Mouse (Mus musculus): ENCODE data around the gene Snx15. TPM values are rescaled to one million over a fixed set of nuclear protein-coding genes. Genes with fewer than 3 reads are reported as not detected.
A peak's percentile ranks its signal among the peaks of the same experiment; 100 is the strongest.

The Snx15 gene
- total and polyA plus RNA-seq, 3 experiments: 15.3 to 15.7 (median 15.6) TPM

GRCm38 (mm10) chr19:6076564-6077393 is 51.3 kb downstream of the Snx15 start, which contains the start of gene Vps51:
Vps51 (minus strand) TSS chr19:6077231.
- peaks cover 34 to 58% of the 10 kb centered on the region in 2 experiments for H3K36me3 ChIP-seq (replicated peaks in 1 of 2; ENCODE audit: control insufficient read depth in 1 of 2, insufficient read depth in 1 of 2, low read length in 1 of 2)

GRCm38 (mm10) chr19:6073889-6074288 is 54.2 kb downstream of the Snx15 start:
- H3K36me3 ChIP-seq (replicated peaks in 1 of 2; ENCODE audit: control insufficient read depth in 1 of 2, insufficient read depth in 1 of 2, low read length in 1 of 2): peaks cover 43 to 64% of the 10 kb centered on the region in 2 experiments
- H3K27me3 ChIP-seq (replicated peaks): no peaks in the 10 kb centered on the region
- no peak for DNase-seq (ENCODE audit: extremely low read depth)
- no peak overlapping the region for H3K27ac ChIP-seq (ENCODE audit: insufficient read depth, low read depth)
- peaks cover 20% of the 10 kb centered on the region for H3K79me2 ChIP-seq (replicated peaks; ENCODE audit: control insufficient read depth, extremely low read depth, insufficient read depth, poor library complexity, severe bottlenecking)
- in situ Hi-C loops (cut with MboI; ENCODE audit: low pct_ligation_motif_present, low pct_unique_long_range_greater_than_20kb, low sequenced_read_pairs): no loop called here
- dilution Hi-C loops (cut with MboI; ENCODE audit: extremely low pct_ligation_motif_present, extremely low pct_unique_long_range_greater_than_20kb, low sequenced_read_pairs): no loop called here
- H3K4me2 ChIP-seq (ENCODE audit: insufficient read depth, low read depth, poor library complexity, severe bottlenecking): no peak overlapping the region
- no peak overlapping the region for H3K4me3 ChIP-seq (replicated peaks in 1 of 3; ENCODE audit: low read depth in 2 of 3, low read length in 2 of 3, poor library complexity in 1 of 3)
- peaks cover 3 to 26% of the 10 kb centered on the region in 2 experiments for H3K4me1 ChIP-seq (ENCODE audit: control insufficient read depth in 1 of 2, insufficient read depth in 2 of 2)
- TF ChIP-seq RAD21 (IDR thresholded peaks at IDR 0.05; ENCODE audit: low read depth, low read length) (no peak), UBTF (IDR thresholded peaks at IDR 0.05; ENCODE audit: low read depth, low read length) (no peak), MAX (IDR thresholded peaks at IDR 0.05; ENCODE audit: low read length) (no peak)
- no peak overlapping the region for H3K9ac ChIP-seq (ENCODE audit: insufficient read depth, low read depth)
- H3K9me3 ChIP-seq (replicated peaks; ENCODE audit: low read length): no peaks in the 10 kb centered on the region

More at GRCm38 (mm10) chr19:6076564-6077393, 51.3 kb downstream of the Snx15 start, which contains the start of gene Vps51:
- Histone ChIP-seq H3K4me1 (ENCODE audit: control insufficient read depth in 1 of 2, insufficient read depth in 2 of 2) (peaks cover 3 to 26% of the 10 kb centered on the region in 2 experiments), H3K27me3 (replicated peaks) (no peaks in the 10 kb centered on the region), H3K27ac (ENCODE audit: insufficient read depth, low read depth) (peak within 1 kb of the TSS; percentile 65; the same call in 1 of the 2 replicates), H3K9me3 (replicated peaks; ENCODE audit: low read length) (no peaks in the 10 kb centered on the region), H3K4me3 (replicated peaks in 1 of 3; ENCODE audit: low read depth in 2 of 3, low read length in 2 of 3, poor library complexity in 1 of 3) (peak within 1 kb of the TSS; percentile 80 to 97 (median 97)), H3K4me2 (ENCODE audit: insufficient read depth, low read depth, poor library complexity, severe bottlenecking) (peak within 1 kb of the TSS; percentile 92), H3K9ac (ENCODE audit: insufficient read depth, low read depth) (peak within 1 kb of the TSS; percentile 90), H3K79me2 (replicated peaks; ENCODE audit: control insufficient read depth, extremely low read depth, insufficient read depth, poor library complexity, severe bottlenecking) (peaks cover 20% of the 10 kb centered on the region)
- in situ Hi-C loops (cut with MboI; ENCODE audit: low pct_ligation_motif_present, low pct_unique_long_range_greater_than_20kb, low sequenced_read_pairs) (no loop called here), dilution Hi-C loops (cut with MboI; ENCODE audit: extremely low pct_ligation_motif_present, extremely low pct_unique_long_range_greater_than_20kb, low sequenced_read_pairs) (no loop called here)
- peak; percentile 93 for DNase-seq (ENCODE audit: extremely low read depth)
- no peak for TF ChIP-seq USF1 (IDR thresholded peaks at IDR 0.05; ENCODE audit: low read depth, low read length)
- TF ChIP-seq MXI1 (IDR thresholded peaks at IDR 0.05; ENCODE audit: low read depth, low read length): peak; percentile 78; the same call in 1 of the 2 replicates
- TF ChIP-seq ZKSCAN1 (IDR thresholded peaks at IDR 0.05; ENCODE audit: borderline replicate concordance, low read depth, low read length): no peak
- TF ChIP-seq USF2 (conservative IDR thresholded peaks at IDR 0.05; ENCODE audit: low read depth, low read length): no peak
- TF ChIP-seq SMC3 (IDR thresholded peaks at IDR 0.05; ENCODE audit: low read depth, low read length): no peak
- TF ChIP-seq MAX (IDR thresholded peaks at IDR 0.05; ENCODE audit: low read length): peak; percentile 88
- TF ChIP-seq EP300 (IDR thresholded peaks at IDR 0.05; ENCODE audit: low read length): no peak
- TF ChIP-seq POLR2AphosphoS2 (IDR thresholded peaks at IDR 0.05; ENCODE audit: low read depth, low read length): peak; percentile 61; the same call in 1 of the 2 replicates
- TF ChIP-seq MYC (IDR thresholded peaks at IDR 0.05; ENCODE audit: low read depth, low read length): peak; percentile 83; the same call in 1 of the 2 replicates
- TF ChIP-seq SIN3A (IDR thresholded peaks at IDR 0.05; ENCODE audit: low read length): peak; percentile 99
- peak; percentile 78 for TF ChIP-seq IRF4 (IDR thresholded peaks at IDR 0.05; ENCODE audit: low read depth, low read length)
- peak; percentile 41; the same call in 1 of the 2 replicates for TF ChIP-seq JUND (conservative IDR thresholded peaks at IDR 0.05; ENCODE audit: low read depth, low read length)
- 0 out of 2 replicates have a peak, but pooled peaks have one; percentile 31 for TF ChIP-seq ZMIZ1 (IDR thresholded peaks at IDR 0.05; ENCODE audit: low read depth, low read length)
- TF ChIP-seq NELFE (IDR thresholded peaks at IDR 0.05; ENCODE audit: low read depth, low read length): peak; percentile 75
- TF ChIP-seq ZC3H11A (IDR thresholded peaks at IDR 0.05; ENCODE audit: low read depth, low read length): no peak
- 0 out of 2 replicates have a peak, but pooled peaks have one; percentile 32 for TF ChIP-seq BHLHE40 (IDR thresholded peaks at IDR 0.05; ENCODE audit: low read depth, low read length)
- no peak for TF ChIP-seq ETS1 (conservative IDR thresholded peaks at IDR 0.05; ENCODE audit: low read depth, low read length)
- TF ChIP-seq JUN (IDR thresholded peaks at IDR 0.05; ENCODE audit: insufficient read depth, low read depth, low read length): no peak
- TF ChIP-seq CHD1 (IDR thresholded peaks at IDR 0.05; ENCODE audit: low read depth, low read length): 0 out of 2 replicates have a peak, but pooled peaks have one; percentile 28
- peak; percentile 87 for TF ChIP-seq TBP (conservative IDR thresholded peaks at IDR 0.05; ENCODE audit: low read depth, low read length)
- TF ChIP-seq PAX5 (IDR thresholded peaks at IDR 0.05; ENCODE audit: low read length): no peak
- TF ChIP-seq CTCF (conservative IDR thresholded peaks at IDR 0.05 in 1 of 2, IDR thresholded peaks at IDR 0.05 in 1 of 2; ENCODE audit: low read depth in 2 of 2, low read length in 2 of 2): no peak
- peak; percentile 86 for TF ChIP-seq TCF12 (IDR thresholded peaks at IDR 0.05; ENCODE audit: low read depth, low read length)
- no peak for TF ChIP-seq E2F4 (IDR thresholded peaks at IDR 0.05; ENCODE audit: insufficient replicate concordance, low read depth, low read length)
- TF ChIP-seq HCFC1 (IDR thresholded peaks at IDR 0.05; ENCODE audit: low read depth, low read length): peak; percentile 92
- 0 out of 2 replicates have a peak, but pooled peaks have one; percentile 40 for TF ChIP-seq RCOR1 (conservative IDR thresholded peaks at IDR 0.05; ENCODE audit: low read depth, low read length)
- TF ChIP-seq NRF1 (IDR thresholded peaks at IDR 0.05; ENCODE audit: low read depth, low read length): peak; percentile 55
- peak; percentile 89 for TF ChIP-seq ELF1 (IDR thresholded peaks at IDR 0.05; ENCODE audit: low read depth, low read length)
- TF ChIP-seq CHD2 (IDR thresholded peaks at IDR 0.05; ENCODE audit: low read length): peak; percentile 85; the same call in 1 of the 2 replicates
- no peak; the same call in none of the 2 replicates for TF ChIP-seq MAZ (IDR thresholded peaks at IDR 0.05; ENCODE audit: low read depth, low read length)
- TF ChIP-seq POLR2A (IDR thresholded peaks at IDR 0.05; ENCODE audit: low read depth, low read length): peak; percentile 72
- TF ChIP-seq ZNF384 (IDR thresholded peaks at IDR 0.05; ENCODE audit: low read depth, low read length): peak; percentile 50
- no peak for TF ChIP-seq RAD21 (IDR thresholded peaks at IDR 0.05; ENCODE audit: low read depth, low read length)
- no peak for TF ChIP-seq MAFK (IDR thresholded peaks at IDR 0.05; ENCODE audit: insufficient replicate concordance, low read length)
- no peak for TF ChIP-seq UBTF (IDR thresholded peaks at IDR 0.05; ENCODE audit: low read depth, low read length)
- peak; percentile 23; the same call in 1 of the 2 replicates for TF ChIP-seq GABPA (IDR thresholded peaks at IDR 0.05; ENCODE audit: insufficient replicate concordance, low read depth, low read length)
- peak; percentile 91; the same call in 1 of the 2 replicates for TF ChIP-seq KAT2A (IDR thresholded peaks at IDR 0.05; ENCODE audit: insufficient replicate concordance, low read length)
- peak; percentile 71 for TF ChIP-seq MEF2A (IDR thresholded peaks at IDR 0.05; ENCODE audit: borderline replicate concordance, low read depth, low read length)

All from CH12.LX (cell line).